Mouse (Mus musculus) liver, adult 2 months (tissue): ENCODE measurements around the gene Maml2. TPM values are rescaled to one million over a fixed set of nuclear protein-coding genes. Genes with fewer than 3 reads are reported as not detected.

Experiments
- DNase-seq: peaks from one replicate; pipeline ENCODE4 v3.0.0-alpha.2; 2011; ENCODE audit warnings: low read depth, low spot score; ENCODE audit errors: extremely low read depth
- H3K27ac ChIP-seq: fragments of 200-500 bp; replicated peaks from 2 replicates; pipeline ENCODE4 v1.5.1; 2012; ENCODE audit warnings: low read depth, mild to moderate bottlenecking, control low read depth, inconsistent platforms, low read length; ENCODE audit not compliant: insufficient read depth
- H3K27me3 ChIP-seq: fragments of 200-500 bp; 2 replicates; pipeline ENCODE4 v1.6.1; 2012; ENCODE audit warnings: mild to moderate bottlenecking, moderate library complexity, low read length, inconsistent platforms; ENCODE audit not compliant: control insufficient read depth, insufficient read depth
- H3K36me3 ChIP-seq: fragments of 200-500 bp; 2 replicates; pipeline ENCODE4 v1.6.1; 2012; ENCODE audit warnings: low read length, inconsistent platforms; ENCODE audit not compliant: control insufficient read depth, insufficient read depth
- H3K4me1 ChIP-seq: fragments of 200-500 bp; 2 replicates; pipeline ENCODE4 v1.6.1; 2011; ENCODE audit warnings: low read length; ENCODE audit not compliant: control insufficient read depth, insufficient read depth
- H3K4me3 ChIP-seq: fragments of 200-500 bp; 2 replicates; pipeline ENCODE4 v1.5.1; 2011; ENCODE audit warnings: low read depth, mild to moderate bottlenecking, control low read depth, low read length, moderate library complexity; ENCODE audit not compliant: insufficient read depth
- H3K79me2 ChIP-seq: fragments of 200-500 bp; 2 replicates; pipeline ENCODE4 v1.6.1; 2012; ENCODE audit warnings: inconsistent platforms, mild to moderate bottlenecking, low read length, moderate library complexity; ENCODE audit not compliant: control insufficient read depth, insufficient read depth
- H3K9ac ChIP-seq: fragments of 200-500 bp; 2 replicates; pipeline ENCODE4 v1.6.1; 2012; ENCODE audit warnings: low read depth, mild to moderate bottlenecking, control low read depth, inconsistent platforms, low read length
- CTCF ChIP-seq: fragments of 200-500 bp; IDR thresholded peaks from 2 replicates; pipeline ENCODE4 v1.5.1; 2011; ENCODE audit warnings: low read depth, low read length, control low read depth
- POLR2A ChIP-seq: fragments of 200-500 bp; IDR thresholded peaks from 2 replicates; pipeline ENCODE4 v1.6.1; 2011; ENCODE audit warnings: low read length, control low read depth; ENCODE audit not compliant: insufficient read depth; ENCODE audit errors: extremely low read depth
- WGBS: fragments of 180-500 bp; shearing (Covaris S2); methylation state at CpG from one replicate; pipeline ENCODE4 v1.1.7; 2018; 5-methylcytosine and 5-hydroxymethylcytosine counted together
- polyA plus RNA-seq: library from polyadenylated mRNA; depleted of rRNA; stranded (reverse); fragments of >200 nt; gene quantifications from 2 replicates; pipeline ENCODE4 v1.2.3, GENCODE M21; 2012
- total RNA-seq: library from RNA; depleted of rRNA; stranded (reverse); fragments of >200 nt; gene quantifications from 2 replicates; pipeline ENCODE4 v1.2.3, GENCODE M21; 2014

Gene Maml2
- total and polyA plus RNA-seq, 2 experiments = 0.77 to 1.2 TPM

DNA sequence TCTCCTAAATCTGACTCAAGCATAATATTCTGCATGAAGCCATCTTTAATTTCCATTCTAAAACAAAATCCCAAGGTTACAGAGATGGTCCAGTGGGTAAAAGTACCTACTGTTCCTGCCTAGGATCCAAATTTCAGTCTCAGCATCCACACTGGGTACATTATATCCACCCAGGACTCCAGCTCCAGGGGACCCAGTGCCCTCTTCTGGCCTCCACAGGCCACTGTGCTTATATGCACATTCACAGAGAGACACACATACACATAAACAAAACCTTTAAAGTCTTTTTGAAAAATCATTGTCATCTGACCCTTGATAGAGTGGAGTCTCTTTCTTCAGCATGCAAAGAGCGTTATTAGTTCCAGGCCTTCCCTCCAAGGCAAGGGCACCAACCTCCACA lies 291.0 kb downstream of the Maml2 start:
- 98% methylated on average over 1 of the region's 1 CpGs for WGBS
- no peak overlapping the region for H3K9ac ChIP-seq
- TF ChIP-seq CTCF (no peak), POLR2A (no peak)
- DNase-seq = no peak
- H3K4me3 ChIP-seq = no peak overlapping the region
- H3K27me3 ChIP-seq = no peaks in the 10 kb centered on the region
- H3K36me3 ChIP-seq = no peaks in the 10 kb centered on the region
- peaks cover 3% of the 10 kb centered on the region; the same call in 1 of the 2 replicates for H3K4me1 ChIP-seq
- H3K79me2 ChIP-seq = no peaks in the 10 kb centered on the region
- H3K27ac ChIP-seq = no peak overlapping the region

- DNase-seq = no peak
- no peaks in the 10 kb centered on the region; the same call in 1 of the 2 replicates for H3K4me1 ChIP-seq
- H3K27me3 ChIP-seq = no peaks in the 10 kb centered on the region
- H3K27ac ChIP-seq = no peak overlapping the region
- TF ChIP-seq POLR2A = no peak
- TF ChIP-seq CTCF = no peak
- H3K9ac ChIP-seq = no peak overlapping the region
- H3K79me2 ChIP-seq = no peaks in the 10 kb centered on the region
- no peak overlapping the region for H3K4me3 ChIP-seq
- no peaks in the 10 kb centered on the region for H3K36me3 ChIP-seq
- WGBS = 90% methylated on average over 10 of the region's 10 CpGs
These were observed 294.9 kb downstream of the Maml2 start for GRCm38 (mm10) chr9:13592701-13593100.

DNA sequence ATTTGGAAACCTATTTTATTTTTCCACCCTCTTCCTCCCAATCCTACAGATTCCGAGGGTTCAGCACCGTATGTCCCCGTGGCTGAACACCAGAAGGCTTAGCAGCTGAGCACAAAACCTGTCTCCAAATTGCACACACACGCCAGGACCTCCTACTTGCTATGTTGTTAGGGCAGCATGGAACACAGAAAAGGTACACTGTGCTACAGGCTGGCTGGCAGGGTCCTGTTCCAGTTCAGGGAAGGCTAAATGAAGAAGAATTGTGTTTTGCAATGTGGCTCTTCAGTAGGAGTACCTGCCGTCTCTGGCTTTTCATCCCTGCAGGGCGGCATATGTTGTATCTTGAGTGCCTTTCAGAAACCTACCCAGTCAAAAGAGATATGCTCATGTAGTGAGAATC lies 300.0 kb downstream of the Maml2 start:
- Histone ChIP-seq H3K36me3 (no peaks in the 10 kb centered on the region), H3K4me1 (no peaks in the 10 kb centered on the region), H3K27me3 (no peaks in the 10 kb centered on the region), H3K79me2 (no peaks in the 10 kb centered on the region), H3K9ac (no peak overlapping the region), H3K4me3 (no peak overlapping the region), H3K27ac (no peak overlapping the region)
- no peak for DNase-seq
- WGBS = 89% methylated on average over 6 of the region's 6 CpGs
- TF ChIP-seq CTCF (no peak), POLR2A (no peak)

- Histone ChIP-seq H3K79me2 (no peaks in the 10 kb centered on the region), H3K27ac (no peak overlapping the region), H3K36me3 (no peaks in the 10 kb centered on the region), H3K27me3 (no peaks in the 10 kb centered on the region), H3K4me3 (no peak overlapping the region), H3K9ac (no peak overlapping the region), H3K4me1 (no peaks in the 10 kb centered on the region)
- TF ChIP-seq CTCF (no peak), POLR2A (no peak)
- DNase-seq = no peak
- 67% methylated on average over 4 of the region's 4 CpGs for WGBS
These were observed 301.0 kb downstream of the Maml2 start for GRCm38 (mm10) chr9:13598596-13599333.

DNA sequence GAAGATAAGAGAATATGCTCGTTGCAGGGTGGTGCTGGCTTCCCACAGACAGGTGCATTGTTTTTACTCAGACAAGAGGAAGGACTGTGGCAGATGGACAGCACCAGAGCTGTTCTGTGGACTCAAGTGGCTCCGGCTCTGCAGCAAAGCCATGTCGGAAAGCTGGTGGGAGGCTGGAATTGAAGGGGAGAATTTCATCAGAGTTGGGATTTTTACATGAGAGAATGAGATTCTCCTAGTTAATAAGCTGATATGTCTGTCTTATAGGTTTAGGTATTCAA lies 301.5 kb downstream of the Maml2 start:
- Histone ChIP-seq H3K4me1 (no peaks in the 10 kb centered on the region), H3K79me2 (no peaks in the 10 kb centered on the region), H3K27ac (no peak overlapping the region), H3K4me3 (no peak overlapping the region), H3K36me3 (no peaks in the 10 kb centered on the region), H3K9ac (no peak overlapping the region), H3K27me3 (no peaks in the 10 kb centered on the region)
- WGBS = 74% methylated on average over 3 of the region's 3 CpGs
- DNase-seq = no peak
- TF ChIP-seq CTCF (no peak), POLR2A (no peak)

GRCm38 (mm10) chr9:13599800-13600199 lies 302.0 kb downstream of the Maml2 start:
- TF ChIP-seq POLR2A (no peak), CTCF (no peak)
- Histone ChIP-seq H3K27ac (no peak overlapping the region), H3K79me2 (no peaks in the 10 kb centered on the region), H3K4me1 (no peaks in the 10 kb centered on the region), H3K36me3 (no peaks in the 10 kb centered on the region), H3K4me3 (no peak overlapping the region), H3K27me3 (no peaks in the 10 kb centered on the region), H3K9ac (no peak overlapping the region)
- DNase-seq = no peak
- WGBS = 81% methylated on average over 6 of the region's 6 CpGs
